Mouse (Mus musculus) spleen, adult 18-20 months (tissue): ENCODE measurements around the gene Gnptg.
"Not testable (repeated sequence)": the region's sequence is repeated elsewhere in the genome, so short reads cannot be mapped to it uniquely, and the experiment has no call there.

Experiments used
- DNase-seq, 2 experiments: peaks; one replicate each; pipeline ENCODE4 v3.0.0; 2022; ENCODE audit warnings: mixed read lengths in 2 of 2

Gene Gnptg

GRCm38 (mm10) chr17:25243131-25243780, 3.3 kb upstream of the Gnptg start:
- no peak for DNase-seq

- DNase-seq: no peak
Observed at GRCm38 (mm10) chr17:25235635-25236034, 4.3 kb downstream of the Gnptg start.

GRCm38 (mm10) chr17:25231621-25232020, 8.3 kb downstream of the Gnptg start:
- not testable (repeated sequence) for DNase-seq

GRCm38 (mm10) chr17:25230700-25231099, 9.2 kb downstream of the Gnptg start:
- no peak for DNase-seq

- not testable (repeated sequence) for DNase-seq
Observed at GRCm38 (mm10) chr17:25230014-25230655, 9.8 kb downstream of the Gnptg start.

GRCm38 (mm10) chr17:25227991-25228390, 11.9 kb downstream of the Gnptg start:
- DNase-seq: no peak

- no peak for DNase-seq
Observed at GRCm38 (mm10) chr17:25225659-25226058, 14.3 kb downstream of the Gnptg start.

GRCm38 (mm10) chr17:25224586-25225222, 15.2 kb downstream of the Gnptg start:
- DNase-seq: no peak

- no peak for DNase-seq
Observed at GRCm38 (mm10) chr17:25222951-25223601, 16.8 kb downstream of the Gnptg start.

GRCm38 (mm10) chr17:25222504-25222940, 17.4 kb downstream of the Gnptg start:
- peak in 1 of 2 experiments; percentile 27 for DNase-seq

- peak; percentile 42 to 51 for DNase-seq
Observed at GRCm38 (mm10) chr17:25221821-25222503, 18.0 kb downstream of the Gnptg start.

GRCm38 (mm10) chr17:25220746-25221145, 19.2 kb downstream of the Gnptg start:
- DNase-seq: no peak

- DNase-seq: no peak
Observed at GRCm38 (mm10) chr17:25219492-25220295, 20.2 kb downstream of the Gnptg start.

- no peak for DNase-seq
Observed at GRCm38 (mm10) chr17:25218967-25219366, 21.0 kb downstream of the Gnptg start.

- no peak for DNase-seq
Observed at GRCm38 (mm10) chr17:25215431-25215830, 24.5 kb downstream of the Gnptg start.

- no peak for DNase-seq
Observed at GRCm38 (mm10) chr17:25211705-25212104, 28.2 kb downstream of the Gnptg start.

- DNase-seq: no peak
Observed at GRCm38 (mm10) chr17:25210680-25211466, 29.1 kb downstream of the Gnptg start.

GRCm38 (mm10) chr17:25210006-25210405, 29.9 kb downstream of the Gnptg start:
- no peak for DNase-seq

GRCm38 (mm10) chr17:25202401-25202800, 37.5 kb downstream of the Gnptg start:
- no peak for DNase-seq

GRCm38 (mm10) chr17:25189091-25189490, 50.8 kb downstream of the Gnptg start:
- no peak for DNase-seq
